21 mouse cellular contexts compared by ENCODE assay signal in the genomic region with DNA sequence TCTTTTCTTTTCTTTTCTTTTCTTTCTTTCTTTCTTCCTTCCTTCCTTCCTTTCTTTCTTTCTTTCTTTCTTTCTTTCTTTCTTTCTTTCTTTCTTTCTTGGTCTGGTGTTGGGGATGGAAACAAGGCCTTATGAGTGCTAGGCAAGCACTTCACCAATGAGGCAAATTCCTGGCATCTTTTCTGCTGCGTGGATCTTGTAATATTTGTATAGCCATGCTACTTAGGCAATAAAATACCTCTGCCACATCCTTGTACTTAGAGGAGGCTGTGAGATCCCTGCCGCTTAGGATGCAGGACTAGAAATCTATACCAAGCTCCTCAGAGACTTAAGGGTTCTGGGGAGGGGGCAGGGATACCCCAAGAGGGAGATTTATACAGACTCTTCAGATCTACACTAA.
"Had no signal": no experiment of that assay in that cellular context is flagged by ENCODE, and none has a peak within 500 bp of the region (broad histone marks: within the 10 kb centered on the region; RNA-seq: fewer than 3 reads in every experiment).

No protein-coding gene starts in this region.

- H3K9ac ChIP-seq: limb, embryonic 13.5 days; liver, embryonic 12.5 days; liver, embryonic 15.5 days; midbrain, embryonic 13.5 days had no signal

- ATAC-seq: inflammation-experienced regulatory T-cells, adult 6 months; intestine, embryonic 16.5 days; liver, embryonic 12.5 days; midbrain, embryonic 13.5 days had no signal

- DNase-seq: kidney, adult 18-20 months; kidney, adult 9 months; kidney, postnatal 25 days; layer of hippocampus, adult 9-11 months; liver; right cerebral cortex, adult 18-20 months; right cerebral cortex, postnatal 14 days; right cerebral cortex, postnatal 4 days; thymus, adult 2 months; thymus, postnatal 14 days; thymus, postnatal 4 days had no signal

- H3K27ac ChIP-seq: layer of hippocampus, adult 2 months; limb, embryonic 10.5 days; limb, embryonic 13.5 days; liver, embryonic 12.5 days; liver, embryonic 15.5 days; macrophage; midbrain, embryonic 13.5 days; stomach, postnatal 0 days had no signal

- H3K4me2 ChIP-seq: limb, embryonic 13.5 days; liver, embryonic 12.5 days; liver, embryonic 15.5 days; midbrain, embryonic 13.5 days had no signal

- H3K4me3 ChIP-seq: layer of hippocampus, adult 2 months; limb, embryonic 10.5 days; limb, embryonic 13.5 days; liver, embryonic 12.5 days; liver, embryonic 15.5 days; midbrain, embryonic 13.5 days had no signal

- H3K27me3 ChIP-seq: limb, embryonic 13.5 days; liver, embryonic 12.5 days; liver, embryonic 15.5 days; midbrain, embryonic 13.5 days had no signal

- H3K9me3 ChIP-seq: limb, embryonic 10.5 days; limb, embryonic 13.5 days; liver, embryonic 12.5 days; liver, embryonic 15.5 days; midbrain, embryonic 13.5 days had no signal

- H3K36me3 ChIP-seq: limb, embryonic 10.5 days; limb, embryonic 13.5 days; liver, embryonic 12.5 days; liver, embryonic 15.5 days; midbrain, embryonic 13.5 days had no signal

- H3K4me1 ChIP-seq: limb, embryonic 10.5 days; limb, embryonic 13.5 days; liver, embryonic 12.5 days; liver, embryonic 15.5 days; midbrain, embryonic 13.5 days had no signal
